Mouse (Mus musculus) layer of hippocampus, postnatal 25 days (tissue): ENCODE results near the gene Pla1a. TPM values are rescaled to one million over a fixed set of nuclear protein-coding genes. Genes with fewer than 3 reads are reported as not detected.

Source experiments
- DNase-seq, 2 experiments: peaks; one replicate each; pipeline ENCODE4 v3.0.0; 2022; ENCODE audit warnings: mixed read lengths in 2 of 2, low spot score in 1 of 2; ENCODE audit errors: extremely low spot score in 1 of 2
- total RNA-seq, 2 experiments: library from RNA; stranded (reverse); gene quantifications; 2 replicates each; pipeline ENCODE4 v1.2.3; 2021

Gene Pla1a
- total RNA-seq, 2 experiments from 2014 or later, result 0.35 to 0.98 TPM

DNA sequence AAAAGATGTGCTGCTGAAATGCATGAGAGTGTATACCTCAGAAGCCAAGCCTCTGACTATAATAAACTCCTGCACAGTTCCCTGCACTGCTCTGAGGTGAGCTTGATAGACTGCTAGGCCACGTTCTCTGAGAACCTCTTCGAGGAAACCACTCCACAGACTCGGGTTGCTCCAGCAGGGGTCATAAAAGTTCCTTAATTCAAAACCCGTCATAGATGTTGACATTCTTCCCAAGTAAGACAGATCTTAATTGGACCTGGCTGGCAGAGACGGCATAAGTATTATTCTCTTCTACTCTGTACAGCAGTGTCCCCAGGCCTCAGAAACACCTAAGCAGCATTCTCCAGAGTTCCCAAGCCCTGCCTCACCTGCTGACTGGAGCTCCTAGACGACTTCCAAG is 82.0 kb downstream of the Pla1a start:
- no peak for DNase-seq

DNA sequence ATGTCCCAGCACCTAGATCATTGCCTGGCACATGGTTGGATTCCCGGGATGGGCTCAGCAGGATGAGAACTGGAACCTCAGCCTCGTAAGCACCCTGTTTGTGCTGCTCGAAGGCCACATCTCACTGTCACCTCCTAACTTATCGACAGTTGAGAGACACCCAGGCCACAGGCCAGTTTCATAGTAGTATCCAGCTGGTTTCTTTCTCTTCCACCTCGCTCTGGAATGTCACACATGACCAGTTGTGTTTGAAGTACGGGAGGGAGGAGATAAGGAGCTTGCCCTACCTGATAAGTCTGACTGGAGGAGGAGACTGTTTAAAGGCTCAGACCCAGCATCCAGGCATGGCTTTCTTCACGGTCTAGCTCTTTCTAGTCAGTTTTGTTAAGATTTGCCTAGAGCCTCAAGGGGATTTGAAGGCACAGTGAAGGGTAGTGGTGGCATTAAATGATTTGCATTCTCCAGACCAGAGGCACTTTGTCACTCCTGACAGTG is 82.5 kb downstream of the Pla1a start:
- no peak for DNase-seq

DNA sequence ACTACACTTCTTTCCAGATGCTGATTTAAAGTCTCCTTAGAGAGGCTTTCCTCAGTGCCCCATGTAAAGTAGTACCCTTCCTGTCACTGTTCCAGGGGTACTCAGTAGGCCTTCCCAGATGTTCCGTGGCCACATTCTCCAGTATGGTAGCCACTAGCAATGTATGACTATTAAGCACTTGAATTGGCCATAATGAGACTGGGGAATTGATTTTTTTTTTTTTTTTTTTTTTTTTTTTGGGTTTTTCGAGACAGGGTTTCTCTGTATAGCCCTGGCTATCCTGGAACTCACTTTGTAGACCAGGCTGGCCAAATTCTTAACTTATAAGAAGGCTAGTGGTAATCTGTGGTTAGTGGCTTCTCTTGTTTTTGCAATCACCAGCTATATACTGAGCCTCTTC is 83.1 kb downstream of the Pla1a start:
- DNase-seq, result no peak

DNA sequence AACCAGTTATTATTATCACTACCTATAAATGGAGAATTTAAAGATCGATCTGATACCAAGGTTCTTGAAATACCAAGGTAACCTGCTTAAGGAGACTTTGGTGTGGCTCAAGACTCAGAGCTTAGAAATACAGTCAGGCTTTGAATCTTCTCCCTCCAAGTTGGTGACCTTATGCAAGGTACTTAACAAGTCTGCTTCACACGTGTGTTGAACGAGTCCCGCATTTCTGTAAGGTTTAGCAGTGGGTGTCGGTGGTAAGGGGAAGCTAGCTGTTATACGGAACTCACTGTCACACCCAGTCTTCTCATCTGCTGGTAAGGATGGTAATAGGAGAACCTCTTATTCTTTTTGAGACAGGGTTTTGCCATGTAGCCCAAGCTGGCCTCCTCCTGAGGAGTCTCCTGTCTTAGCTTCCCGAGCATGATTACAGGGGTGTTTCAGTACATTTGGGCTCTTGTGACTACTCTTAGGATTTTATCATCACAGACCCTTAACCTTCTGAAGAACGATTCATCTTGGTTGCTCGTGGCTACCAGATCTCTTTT is 84.7 kb downstream of the Pla1a start:
- no peak for DNase-seq

DNA sequence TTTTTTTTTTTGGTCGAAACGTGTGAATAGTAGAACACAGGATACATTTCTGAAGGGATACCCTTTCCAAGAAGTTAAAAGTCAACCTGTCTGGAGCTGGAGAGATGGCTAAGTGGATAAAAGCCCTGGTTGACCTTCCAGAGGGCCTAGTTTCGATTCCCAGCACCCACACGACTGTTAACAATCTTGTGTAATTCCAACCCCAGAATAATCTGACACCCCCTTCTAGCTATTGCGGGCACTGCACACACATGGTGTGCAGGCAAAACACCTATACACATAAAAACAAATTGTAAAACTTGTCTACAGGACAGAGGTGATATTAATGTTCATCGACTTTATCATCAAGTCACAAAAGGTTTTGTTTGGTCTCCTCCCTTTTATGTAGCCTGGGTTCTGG is 85.4 kb downstream of the Pla1a start:
- DNase-seq, result no peak

DNA sequence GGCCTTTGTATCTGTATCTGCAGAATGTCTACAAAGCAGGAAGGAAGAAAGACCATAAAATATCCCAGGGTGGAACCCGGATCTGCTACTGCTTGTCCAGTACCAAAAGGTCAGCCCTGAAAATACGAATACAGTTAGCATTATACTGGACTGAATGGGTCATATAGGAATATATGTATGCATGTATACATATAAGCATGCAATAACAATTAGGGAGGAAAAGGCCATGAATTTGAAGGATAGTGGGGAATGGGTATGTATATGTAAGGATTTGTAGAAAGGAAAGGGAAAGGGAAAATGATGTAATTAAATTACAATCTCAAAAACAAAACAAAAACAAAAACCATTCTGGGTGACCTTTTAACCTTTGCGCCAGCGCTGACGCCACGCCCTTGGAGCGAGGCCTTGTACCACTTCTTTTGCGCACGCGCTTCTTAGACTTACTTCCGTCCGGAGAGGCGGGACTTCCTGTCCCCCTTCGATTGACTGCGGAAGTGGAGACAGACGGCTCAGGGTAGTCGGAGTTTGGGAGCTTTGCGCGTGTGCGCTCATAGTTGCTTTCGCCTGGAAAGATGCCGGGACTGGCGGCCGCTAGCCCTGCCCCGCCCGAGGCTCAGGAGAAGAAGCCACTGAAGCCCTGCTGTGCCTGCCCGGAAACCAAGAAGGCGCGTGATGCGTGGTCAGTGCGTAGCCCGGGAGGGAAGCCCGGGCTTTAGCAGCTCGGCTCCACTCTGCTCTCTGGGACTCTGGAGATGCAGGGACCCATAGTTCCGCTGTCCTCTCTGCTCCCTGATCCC is 86.2 kb downstream of the Pla1a start, which contains the start of the genes Cox17 and Gm21987:
Cox17 (plus strand) TSS at position 463 of the 797 bp plus-strand sequence.
Gm21987 (plus strand) TSS at position 512 of the 797 bp plus-strand sequence.
- peak; percentile 77 to 84 for DNase-seq

Other genes starting within 250 kb of the Pla1a start
- gene Nr1i2, start 138.3 kb downstream of the Pla1a start, total RNA-seq, result not detected
- gene Maats1, start 91.0 kb downstream of the Pla1a start, total RNA-seq, result 1 to 10 TPM; 1.0 to 1.4 TPM
- 100 to 1,000 TPM; 117 to 135 TPM for gene Cox17, start 86.2 kb downstream of the Pla1a start, total RNA-seq
- under 1 TPM in 1 of 2 experiments, not detected in 1; 0.94 TPM for gene Gm21987, start 86.1 kb downstream of the Pla1a start, total RNA-seq
- under 1 TPM; 0.52 to 0.85 TPM for gene Popdc2, start 70.9 kb downstream of the Pla1a start, total RNA-seq
- gene Adprh, start 19.6 kb upstream of the Pla1a start, total RNA-seq, result 10 to 100 TPM; 57.7 to 61.9 TPM
- under 1 TPM in 1 of 2 experiments, not detected in 1; 0.27 TPM for gene Cd80, start 22.4 kb upstream of the Pla1a start, total RNA-seq
- gene Timmdc1, start 89.5 kb upstream of the Pla1a start, total RNA-seq, result 10 to 100 TPM; 29.3 to 34.7 TPM
- 10 to 100 TPM; 44.7 to 48.6 TPM for gene Poglut1, start 117.1 kb upstream of the Pla1a start, total RNA-seq
- 10 to 100 TPM; 16.9 to 23.5 TPM for gene Tmem39a, start 125.6 kb upstream of the Pla1a start, total RNA-seq